Mouse (Mus musculus) heart, embryonic 16.5 days (tissue): ENCODE measurements around the gene Hspb7. TPM values are rescaled to one million over a fixed set of nuclear protein-coding genes. Genes with fewer than 3 reads are reported as not detected.

Source experiments
- ATAC-seq: fragments of 200-750 bp; cut with Nextera tagmentation; replicated peaks from 2 replicates; pipeline ENCODE4 v1.8.0; 2017; ENCODE audit warnings: moderate number of reproducible peaks; ENCODE audit not compliant: insufficient read depth, low FRiP score; ENCODE audit errors: extremely low read depth
- H3K27ac ChIP-seq: fragments of 300-500 bp; sonication (generic); 2 replicates; pipeline ENCODE4 v1.5.1; 2014; ENCODE audit warnings: mild to moderate bottlenecking, low read length, control low read depth, moderate library complexity
- H3K27me3 ChIP-seq: fragments of 300-500 bp; sonication (generic); 2 replicates; pipeline ENCODE4 v1.6.1; 2014; ENCODE audit warnings: low read length, mixed read lengths; ENCODE audit not compliant: control insufficient read depth, insufficient read depth
- H3K36me3 ChIP-seq: fragments of 300-500 bp; sonication (generic); 2 replicates; pipeline ENCODE4 v1.6.1; 2014; ENCODE audit not compliant: control insufficient read depth, insufficient read depth
- H3K4me1 ChIP-seq: fragments of 300-500 bp; sonication (generic); 2 replicates; pipeline ENCODE4 v1.6.1; 2014; ENCODE audit warnings: low read length, mixed read lengths; ENCODE audit not compliant: control insufficient read depth, insufficient read depth
- H3K4me2 ChIP-seq: fragments of 300-500 bp; sonication (generic); 2 replicates; pipeline ENCODE4 v1.6.1; 2014; ENCODE audit warnings: low read depth, mild to moderate bottlenecking, control low read depth, low read length
- H3K4me3 ChIP-seq: fragments of 300-500 bp; sonication (generic); 2 replicates; pipeline ENCODE4 v1.5.1; 2014; ENCODE audit warnings: mild to moderate bottlenecking, control low read depth, low read length
- H3K9ac ChIP-seq: fragments of 300-500 bp; sonication (generic); 2 replicates; pipeline ENCODE4 v1.6.1; 2014; ENCODE audit warnings: low read length, control low read depth
- H3K9me3 ChIP-seq: fragments of 300-500 bp; sonication (generic); replicated peaks from 2 replicates; pipeline ENCODE4 v1.6.1; 2016; ENCODE audit warnings: low read length; ENCODE audit not compliant: control insufficient read depth
- WGBS: fragments of 180-500 bp; shearing (Covaris S2); extraction: QIAGEN DNeasy Blood & Tissue Kit; methylation state at CpG from one replicate; pipeline ENCODE4 v1.1.7; 2014; 5-methylcytosine and 5-hydroxymethylcytosine counted together
- polyA plus RNA-seq: library from polyadenylated mRNA; unstranded; fragments of >200 nt; fragmentation: Nextera tagmentation; extraction: Ambion mirVana; gene quantifications from 2 replicates; pipeline ENCODE4 v1.2.1, GENCODE M21; 2015

Gene Hspb7
- 224 and 293 TPM in 2 replicates for polyA plus RNA-seq

DNA sequence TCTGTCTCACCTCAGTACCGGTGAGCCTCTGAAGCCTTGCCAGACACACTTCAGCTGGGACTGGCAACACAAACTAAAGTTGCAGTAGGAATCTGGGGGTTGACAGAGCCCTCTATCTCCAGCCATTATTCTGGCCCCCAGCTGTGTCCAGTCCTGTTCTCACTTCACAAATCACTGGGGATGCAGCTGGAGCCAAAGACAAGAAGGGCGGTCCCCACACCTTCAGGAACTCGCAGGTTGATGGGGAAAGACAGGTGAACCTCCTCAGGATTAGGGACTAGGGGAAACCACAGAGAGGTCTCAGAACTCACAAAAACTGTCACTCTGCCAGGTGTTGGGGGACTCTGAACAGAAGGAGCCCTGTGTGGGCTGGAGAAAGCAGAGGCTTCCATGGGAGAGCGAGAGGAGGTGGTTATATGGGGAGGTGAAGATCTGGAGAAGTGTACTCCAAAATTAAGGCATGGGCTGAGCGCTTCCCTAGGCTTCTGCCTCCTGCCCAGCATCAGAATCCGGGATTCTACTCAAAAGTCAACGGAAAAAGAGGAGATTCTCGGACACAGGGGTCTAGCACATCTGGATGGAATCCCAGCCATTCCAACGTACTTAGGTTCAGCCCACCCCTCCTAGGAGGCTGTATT is at the start of gene Hspb7:
Hspb7 (plus strand) TSS at position 588 of the 638 bp plus-strand sequence.
- Histone ChIP-seq H3K9ac (peak within 1 kb of the TSS; percentile 98), H3K4me2 (peak within 1 kb of the TSS; percentile 76), H3K4me1 (peaks cover 24% of the 10 kb centered on the region), H3K27ac (peak within 1 kb of the TSS; percentile 100), H3K36me3 (no peaks in the 10 kb centered on the region), H3K27me3 (no peaks in the 10 kb centered on the region), H3K4me3 (peak within 1 kb of the TSS; percentile 83), H3K9me3 (no peaks in the 10 kb centered on the region)
- no peak for ATAC-seq
- 28% methylated on average over 9 of the region's 9 CpGs for WGBS

DNA sequence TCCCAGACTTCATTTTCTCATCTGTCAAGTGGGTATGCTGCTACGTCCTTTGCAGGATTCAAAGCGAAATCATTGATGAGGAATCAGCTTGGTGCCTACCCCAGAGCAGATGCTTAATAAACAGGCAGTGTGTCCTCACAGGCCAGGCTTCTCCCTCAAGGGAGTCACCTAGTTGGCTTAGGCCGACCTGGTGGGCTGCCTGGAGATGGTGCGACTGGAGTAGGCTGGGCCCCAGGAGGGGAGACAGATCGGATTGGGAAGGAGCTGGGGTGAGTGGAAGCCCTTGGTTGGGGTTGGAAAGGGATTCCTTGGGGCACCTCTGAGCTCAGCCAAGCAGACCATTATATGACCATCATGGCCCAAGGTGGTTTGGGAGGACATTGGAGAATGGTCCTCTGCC is 48.2 kb upstream of the Hspb7 start:
- Histone ChIP-seq H3K27me3 (peaks cover 9% of the 10 kb centered on the region), H3K36me3 (no peaks in the 10 kb centered on the region), H3K4me2 (no peak overlapping the region), H3K9ac (no peak overlapping the region), H3K27ac (no peak overlapping the region), H3K9me3 (no peaks in the 10 kb centered on the region), H3K4me3 (no peak overlapping the region), H3K4me1 (0 out of 2 replicates have a peak, but pooled peaks cover 3% of the 10 kb centered on the region)
- ATAC-seq = no peak
- 88% methylated on average over 5 of the region's 5 CpGs for WGBS

DNA sequence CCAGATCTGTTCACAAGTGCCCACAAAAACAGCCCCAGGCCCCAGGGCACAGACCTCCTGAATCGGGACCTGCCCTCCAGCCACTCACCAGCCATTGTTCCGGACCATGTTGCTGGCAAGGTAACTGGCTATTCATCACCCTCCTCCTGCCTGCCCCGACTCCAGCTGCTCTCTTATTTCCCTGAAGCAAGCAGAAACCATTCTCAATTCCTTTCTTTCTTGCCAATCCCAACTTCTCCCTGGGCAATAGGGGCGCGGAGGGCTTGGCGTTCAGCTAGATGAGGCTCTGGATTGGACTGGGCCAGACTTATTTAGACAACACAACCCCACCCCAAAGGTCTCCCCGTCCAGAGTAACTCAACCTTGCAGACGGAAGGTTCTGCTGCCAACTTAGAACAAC is 40.9 kb upstream of the Hspb7 start:
- Histone ChIP-seq H3K27ac (no peak overlapping the region), H3K4me3 (no peak overlapping the region), H3K36me3 (no peaks in the 10 kb centered on the region), H3K4me1 (peaks cover 7% of the 10 kb centered on the region; the same call in 1 of the 2 replicates), H3K27me3 (peaks cover 44% of the 10 kb centered on the region), H3K4me2 (no peak overlapping the region), H3K9ac (no peak overlapping the region), H3K9me3 (no peaks in the 10 kb centered on the region)
- 69% methylated on average over 8 of the region's 8 CpGs for WGBS
- no peak for ATAC-seq

DNA sequence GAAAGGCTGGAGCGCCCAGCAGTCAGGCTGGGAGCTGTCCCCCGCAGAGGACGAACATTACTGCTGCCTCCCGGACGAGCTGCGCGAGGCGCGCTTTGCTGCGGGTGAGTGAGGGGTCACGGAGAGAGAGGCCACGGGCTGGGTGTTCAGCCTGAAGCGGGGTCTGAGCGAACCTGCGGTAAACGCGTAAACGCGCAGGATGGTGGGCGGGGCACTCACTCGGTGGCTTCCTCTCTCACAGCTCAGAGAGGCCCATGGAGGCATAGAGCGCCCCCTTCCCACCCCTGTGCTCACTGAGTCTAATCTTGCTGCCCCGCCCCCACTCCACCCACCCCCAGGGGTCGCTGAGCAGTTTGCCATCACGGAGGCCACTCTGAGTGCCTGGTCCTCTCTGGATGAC is 38.2 kb upstream of the Hspb7 start:
- H3K9ac ChIP-seq = peak overlapping the region; percentile 30
- H3K36me3 ChIP-seq = no peaks in the 10 kb centered on the region
- H3K27ac ChIP-seq = no peak overlapping the region
- ATAC-seq = no peak; the same call in 1 of the 2 replicates
- H3K4me2 ChIP-seq = peak overlapping the region; percentile 69
- peak overlapping the region; percentile 43 for H3K4me3 ChIP-seq
- peaks cover 44% of the 10 kb centered on the region for H3K27me3 ChIP-seq
- H3K4me1 ChIP-seq = peaks cover 7% of the 10 kb centered on the region; the same call in 1 of the 2 replicates
- H3K9me3 ChIP-seq = no peaks in the 10 kb centered on the region
- WGBS = under 1% methylated on average over 24 of the region's 25 CpGs

DNA sequence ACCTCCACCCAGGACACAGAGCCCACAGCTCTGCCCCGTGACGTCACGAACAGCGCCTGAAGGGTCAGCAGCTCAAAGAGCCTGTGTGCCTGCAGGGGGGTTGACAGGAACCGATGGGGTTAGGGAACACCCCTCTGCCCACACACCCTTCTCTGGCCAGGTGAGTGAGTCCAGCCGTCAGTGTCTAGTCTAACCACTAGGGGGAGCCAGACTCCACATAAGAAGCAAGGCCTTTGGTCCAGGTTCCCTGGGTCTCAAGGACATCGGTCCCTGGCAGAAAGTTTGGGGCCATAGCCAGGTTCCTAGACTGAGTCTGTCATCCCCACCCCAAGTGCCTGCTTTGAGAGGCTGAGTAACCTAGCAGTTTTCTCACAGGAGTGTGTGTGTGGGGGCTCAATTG is 35.3 kb upstream of the Hspb7 start:
- Histone ChIP-seq H3K9me3 (no peaks in the 10 kb centered on the region), H3K4me2 (no peak overlapping the region), H3K4me1 (peaks cover 7% of the 10 kb centered on the region; the same call in 1 of the 2 replicates), H3K27ac (no peak overlapping the region), H3K4me3 (no peak overlapping the region), H3K27me3 (peaks cover 42% of the 10 kb centered on the region), H3K9ac (no peak overlapping the region), H3K36me3 (no peaks in the 10 kb centered on the region)
- WGBS = 3% methylated on average over 7 of the region's 7 CpGs
- peak; percentile 28; the same call in 1 of the 2 replicates for ATAC-seq

DNA sequence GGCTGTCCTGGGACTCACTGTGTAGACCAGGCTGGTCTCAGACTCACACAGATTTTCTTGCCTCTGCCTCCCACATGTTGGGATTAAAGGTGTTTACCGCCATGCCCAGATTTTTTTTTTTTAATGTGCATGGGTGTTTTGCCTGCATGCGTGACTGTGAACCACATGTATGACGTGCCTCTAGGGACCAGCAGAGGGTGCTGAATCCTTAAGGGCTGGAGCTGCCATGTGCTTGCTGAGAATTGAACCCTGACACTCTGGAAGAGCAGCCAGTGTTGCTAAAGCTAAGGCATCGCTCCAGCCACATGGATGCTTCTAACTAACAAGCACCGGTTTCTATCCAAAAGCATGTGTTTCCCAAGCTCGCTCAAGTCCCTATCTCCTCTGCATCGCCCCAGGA is 34.4 kb upstream of the Hspb7 start:
- no peak overlapping the region for H3K4me3 ChIP-seq

DNA sequence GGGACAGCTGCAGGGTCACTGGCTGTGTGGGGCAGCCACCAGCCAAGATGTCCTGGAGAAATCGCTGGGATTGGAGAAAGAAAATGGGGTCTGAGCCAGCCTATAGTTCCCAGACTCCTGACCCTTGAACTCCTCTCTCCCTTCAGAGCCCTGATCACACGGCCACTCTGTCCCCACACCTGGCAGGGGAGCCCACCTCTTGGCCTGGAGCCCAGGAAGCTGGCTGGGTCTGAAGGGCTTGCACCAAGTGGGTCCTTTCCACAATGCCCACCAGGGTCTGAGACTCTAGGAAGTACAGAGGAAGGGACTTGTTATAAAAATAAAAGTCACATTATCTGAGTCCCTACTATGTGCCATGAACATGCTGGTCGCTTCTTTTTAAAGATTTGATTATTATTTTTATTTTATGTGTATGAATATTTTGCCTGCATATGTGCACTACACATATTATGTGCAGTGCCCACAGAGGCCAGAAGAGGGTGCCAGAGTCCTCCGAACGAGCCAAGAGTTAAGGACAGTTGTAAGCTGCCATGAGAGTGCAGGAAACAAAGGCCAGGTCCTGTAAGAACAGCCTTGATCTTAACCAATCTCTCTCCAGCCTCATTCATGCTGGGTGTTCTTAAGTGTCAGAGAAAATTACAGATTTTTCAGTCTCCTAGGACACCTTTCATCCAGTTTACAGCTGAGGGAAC is 33.3 kb upstream of the Hspb7 start:
- H3K27ac ChIP-seq = no peak overlapping the region

More for the DNA sequence above, 34.4 kb upstream of the Hspb7 start:
- peaks cover 35% of the 10 kb centered on the region for H3K27me3 ChIP-seq
- no peak overlapping the region for H3K4me2 ChIP-seq
- no peak overlapping the region for H3K9ac ChIP-seq
- no peak overlapping the region for H3K27ac ChIP-seq
- 73% methylated on average over 7 of the region's 7 CpGs for WGBS
- no peaks in the 10 kb centered on the region for H3K36me3 ChIP-seq
- H3K4me1 ChIP-seq = peaks cover 7% of the 10 kb centered on the region; the same call in 1 of the 2 replicates
- ATAC-seq = no peak
- no peaks in the 10 kb centered on the region for H3K9me3 ChIP-seq

DNA sequence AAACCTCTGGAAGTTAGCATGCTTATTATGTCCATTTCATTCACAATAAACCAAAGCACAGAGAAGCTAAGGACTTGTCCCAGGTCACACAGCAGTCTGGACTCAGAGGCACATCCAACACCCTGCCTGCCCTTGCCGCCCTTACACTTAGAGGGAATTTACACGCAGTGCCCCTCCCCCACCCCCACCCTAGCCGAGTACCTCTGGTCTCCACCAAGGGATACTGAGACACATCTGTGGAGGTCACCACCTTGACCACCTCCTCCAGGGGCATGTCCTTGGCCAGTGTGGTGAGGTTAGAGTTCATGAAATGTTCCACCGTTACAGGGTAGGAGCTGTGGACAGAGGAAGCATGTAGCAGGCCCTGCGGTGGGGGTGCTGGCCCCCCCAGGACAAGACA is 32.6 kb upstream of the Hspb7 start:
- Histone ChIP-seq H3K36me3 (no peaks in the 10 kb centered on the region), H3K27ac (no peak overlapping the region), H3K9me3 (no peaks in the 10 kb centered on the region), H3K4me2 (no peak overlapping the region), H3K4me1 (no peaks in the 10 kb centered on the region), H3K4me3 (no peak overlapping the region), H3K9ac (no peak overlapping the region), H3K27me3 (peaks cover 17% of the 10 kb centered on the region)
- WGBS = 69% methylated on average over 5 of the region's 5 CpGs
- ATAC-seq = no peak

More for the DNA sequence above, 33.3 kb upstream of the Hspb7 start:
- ATAC-seq = no peak
- Histone ChIP-seq H3K4me1 (peaks cover 5% of the 10 kb centered on the region; the same call in 1 of the 2 replicates), H3K4me2 (no peak overlapping the region), H3K36me3 (no peaks in the 10 kb centered on the region), H3K4me3 (no peak overlapping the region), H3K9ac (no peak overlapping the region), H3K9me3 (no peaks in the 10 kb centered on the region), H3K27me3 (peaks cover 24% of the 10 kb centered on the region)
- WGBS = 19% methylated on average over 5 of the region's 5 CpGs
